18 mouse cellular contexts compared by ENCODE assay signal in the genomic region with DNA sequence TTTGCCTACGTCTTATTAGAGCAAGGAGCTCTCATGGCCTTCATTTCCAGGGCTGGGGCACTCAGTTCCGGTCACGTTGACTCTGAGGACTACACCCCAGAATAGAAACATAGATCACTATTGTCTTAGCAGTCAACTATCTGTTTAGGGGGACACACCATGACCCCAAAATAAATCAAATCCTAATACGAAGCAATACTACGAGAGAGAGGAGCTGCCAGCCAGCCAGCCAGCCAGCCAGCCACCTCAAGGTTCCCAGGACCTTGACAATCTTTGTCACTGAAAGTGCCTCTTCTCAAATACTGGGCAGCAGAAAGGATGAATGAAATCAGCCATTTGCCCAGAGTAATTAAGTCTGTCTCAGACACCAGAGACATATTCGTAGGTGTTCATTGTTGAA.
A peak's percentile ranks its signal among the peaks of the same experiment; 100 is the strongest.
DNase-seq lines count a peak whose midpoint lies in the region; TF ChIP-seq lines count a peak whose summit lies in the region.
"Had no signal": no experiment of that assay in that cellular context is flagged by ENCODE, and none has a peak within 500 bp of the region (broad histone marks: within the 10 kb centered on the region; RNA-seq: fewer than 3 reads in every experiment).

No protein-coding gene starts in this region.

- no peaks in the 10 kb centered on the region for H3K4me1 ChIP-seq in lung, adult 2 months (ENCODE audit: control insufficient read depth, insufficient read depth, low read length)

- TF ChIP-seq POLR2A in lung, adult 2 months (IDR thresholded peaks at IDR 0.05; ENCODE audit: borderline replicate concordance, extremely low read depth, low read depth, low read length) = no peak

- TF ChIP-seq CTCF in lung, adult 2 months (IDR thresholded peaks at IDR 0.05; ENCODE audit: insufficient read depth, low read length) = no peak

- no peak overlapping the region for H3K4me3 ChIP-seq in lung, adult 2 months (replicated peaks; ENCODE audit: extremely low read depth, low read depth, low read length)
- H3K4me3 ChIP-seq: embryonic facial prominence, embryonic 10.5 days; embryonic facial prominence, embryonic 12.5 days; forebrain, embryonic 13.5 days; forebrain, embryonic 15.5 days had no signal

- 84% methylated on average over 6 of the region's 6 CpGs for WGBS in lung, adult 2 months

- DNase-seq in adrenal gland, adult (ENCODE audit: inconsistent age in 2 of 2, low spot score in 1 of 2) = peak; percentile 21 to 75
- no peak for DNase-seq in adrenal gland, postnatal 4 days (ENCODE audit: low spot score in 2 of 2)
- DNase-seq in lung, adult 2 months = peak; percentile 5
- no peak for DNase-seq in lung, postnatal 4 days
- DNase-seq in adrenal gland, postnatal 14 days = peak; percentile 60
- peak; percentile 57 to 59 for DNase-seq in adrenal gland, postnatal 36 days
- no peak for DNase-seq in right cerebral cortex, postnatal 4 days
- no peak for DNase-seq in T-cell, adult 2 months (ENCODE audit: low spot score)
- DNase-seq: B cell, adult 2 months; cerebellum, adult 11-12 months; cerebellum, adult 2 months; cerebellum, adult 9-10 months; cerebellum, postnatal 10 days; cerebellum, postnatal 25 days had no signal

Comparison
In these comparisons a context has a peak if more than half of its experiments do, and no peak if none do; other contexts are left out.
1. DNase-seq: peak in adrenal gland, adult (2 of 2), lung, adult 2 months (single experiment), adrenal gland, postnatal 14 days (single experiment) and adrenal gland, postnatal 36 days (2 of 2); none in adrenal gland, postnatal 4 days (0 of 2), lung, postnatal 4 days (0 of 2), right cerebral cortex, postnatal 4 days (single experiment) and T-cell, adult 2 months (single experiment).